Mouse (Mus musculus) neural tube, embryonic 14.5 days (tissue): ENCODE data around the gene Wnt8b. TPM values are rescaled to one million over a fixed set of nuclear protein-coding genes. Genes with fewer than 3 reads are reported as not detected.
A peak's percentile ranks its signal among the peaks of the same experiment; 100 is the strongest.

Source experiments
- ATAC-seq: fragments of 200-750 bp; cut with Nextera tagmentation; 2 replicates; pipeline ENCODE4 v1.8.0; 2017; ENCODE audit warnings: low read depth, mild to moderate bottlenecking, moderate TSS enrichment, moderate library complexity
- H3K27ac ChIP-seq: fragments of 300-500 bp; sonication (generic); 2 replicates; pipeline ENCODE4 v1.5.1; 2014; ENCODE audit warnings: low read depth, mild to moderate bottlenecking, control low read depth, low read length, moderate library complexity, mixed read lengths
- H3K27me3 ChIP-seq: fragments of 300-500 bp; sonication (generic); 2 replicates; pipeline ENCODE4 v1.6.1; 2014; ENCODE audit warnings: low read length; ENCODE audit not compliant: control insufficient read depth, insufficient read depth
- H3K36me3 ChIP-seq: fragments of 300-500 bp; sonication (generic); 2 replicates; pipeline ENCODE4 v1.6.1; 2014; ENCODE audit warnings: low read length, mixed read lengths; ENCODE audit not compliant: control insufficient read depth, insufficient read depth
- H3K4me1 ChIP-seq: fragments of 300-500 bp; sonication (generic); 2 replicates; pipeline ENCODE4 v1.6.1; 2014; ENCODE audit warnings: low read length; ENCODE audit not compliant: control insufficient read depth, insufficient read depth
- H3K4me2 ChIP-seq: fragments of 300-500 bp; sonication (generic); 2 replicates; pipeline ENCODE4 v1.6.1; 2014; ENCODE audit warnings: mild to moderate bottlenecking, low read depth, low read length, control low read depth
- H3K4me3 ChIP-seq: fragments of 300-500 bp; sonication (generic); 2 replicates; pipeline ENCODE4 v1.5.1; 2014; ENCODE audit warnings: low read depth, low read length, control low read depth, mixed read lengths
- H3K9ac ChIP-seq: fragments of 300-500 bp; sonication (generic); replicated peaks from 2 replicates; pipeline ENCODE4 v1.6.1; 2014; ENCODE audit warnings: low read depth, mild to moderate bottlenecking, control low read depth, low read length, mixed read lengths
- H3K9me3 ChIP-seq: fragments of 300-500 bp; sonication (generic); 2 replicates; pipeline ENCODE4 v1.6.1; 2016; ENCODE audit warnings: low read length; ENCODE audit not compliant: control insufficient read depth
- WGBS: fragments of 180-500 bp; shearing (Covaris S2); extraction: QIAGEN DNeasy Blood & Tissue Kit; methylation state at CpG from one replicate; pipeline ENCODE4 v1.1.7; 2014; 5-methylcytosine and 5-hydroxymethylcytosine counted together
- polyA plus RNA-seq: library from polyadenylated mRNA; unstranded; fragments of >200 nt; fragmentation: Nextera tagmentation; extraction: Ambion mirVana; gene quantifications from 2 replicates; pipeline ENCODE4 v1.2.1, GENCODE M21; 2014

Wnt8b gene
- polyA plus RNA-seq, 1 experiment from 2014 or later = 0.12 TPM

DNA sequence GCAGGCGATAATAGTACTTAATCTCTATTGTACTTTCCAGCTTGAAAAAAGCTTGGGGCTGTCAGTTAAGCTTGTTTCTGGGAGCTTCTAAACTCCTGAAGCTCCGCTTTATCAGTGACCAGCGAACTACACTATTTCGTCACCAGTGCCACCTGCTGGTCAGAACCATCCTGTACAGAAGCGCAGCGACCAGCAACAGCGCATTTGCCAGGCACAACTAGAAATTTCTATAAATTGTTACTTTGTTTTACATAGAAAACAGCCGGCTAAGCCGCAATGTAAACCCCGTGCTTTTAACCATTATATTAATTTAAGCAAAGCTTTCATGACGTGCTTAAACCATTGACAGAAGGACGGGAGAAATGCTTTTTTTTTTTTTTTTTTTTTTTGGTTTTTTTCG lies 51.5 kb downstream of the Wnt8b start:
- H3K4me3 ChIP-seq = no peak overlapping the region

DNA sequence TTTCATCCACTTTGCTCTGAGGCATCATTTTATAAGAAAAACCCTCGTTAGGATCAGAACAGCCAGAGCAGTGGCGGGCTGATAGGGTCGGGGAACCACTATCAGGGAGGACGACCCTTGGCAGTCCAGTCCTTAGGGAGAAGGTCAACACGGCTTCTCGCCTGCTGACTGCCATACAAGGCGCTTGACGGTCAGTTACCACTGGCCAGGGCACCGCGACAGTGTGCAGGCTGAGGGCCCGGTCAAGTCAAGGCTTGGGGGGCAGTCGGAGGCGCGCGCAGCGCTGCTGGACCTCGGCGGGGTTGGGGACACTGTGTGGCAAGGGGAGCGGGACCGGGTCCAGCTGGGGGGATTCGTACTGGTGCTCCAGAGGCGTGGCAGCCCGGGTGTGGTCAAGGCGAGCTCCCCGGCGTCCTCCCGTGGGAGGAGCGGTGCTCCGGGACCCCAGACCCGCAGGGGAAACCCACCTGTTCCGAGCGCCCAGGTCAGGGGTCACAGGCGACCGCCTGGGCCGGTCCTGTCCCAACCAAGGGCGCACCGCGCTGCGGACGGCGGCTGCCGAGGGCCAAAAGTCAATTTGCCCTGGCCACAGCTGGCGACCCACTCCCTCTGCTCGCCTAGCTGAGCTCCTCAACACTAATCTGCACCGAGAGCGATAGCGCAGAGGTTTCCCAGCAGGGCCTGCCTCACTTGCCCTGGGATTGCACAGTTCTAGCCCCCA lies 52.2 kb downstream of the Wnt8b start, which contains the start of gene Sec31b:
Sec31b (minus strand) TSS at position 544 of the 721 bp plus-strand sequence.
- peak; percentile 59; the same call in 1 of the 2 replicates for ATAC-seq
- Histone ChIP-seq H3K36me3 (peaks cover 5% of the 10 kb centered on the region; the same call in 1 of the 2 replicates), H3K9me3 (no peaks in the 10 kb centered on the region), H3K9ac (peak within 1 kb of the TSS; percentile 46; the same call in 1 of the 2 replicates), H3K4me3 (peak within 1 kb of the TSS; percentile 37), H3K4me2 (peak within 1 kb of the TSS; percentile 72), H3K4me1 (no peaks in the 10 kb centered on the region), H3K27me3 (no peaks in the 10 kb centered on the region), H3K27ac (no peak within 1 kb of the TSS)
- under 1% methylated on average over 45 of the region's 47 CpGs for WGBS

More for the DNA sequence above, 51.5 kb downstream of the Wnt8b start:
- no peaks in the 10 kb centered on the region for H3K9me3 ChIP-seq
- no peak for ATAC-seq
- H3K27me3 ChIP-seq = no peaks in the 10 kb centered on the region
- H3K4me2 ChIP-seq = peak overlapping the region; percentile 72
- 3% methylated on average over 13 of the region's 13 CpGs for WGBS
- no peak overlapping the region for H3K9ac ChIP-seq
- no peaks in the 10 kb centered on the region; the same call in 1 of the 2 replicates for H3K36me3 ChIP-seq
- H3K4me1 ChIP-seq = no peaks in the 10 kb centered on the region
- no peak overlapping the region for H3K27ac ChIP-seq

DNA sequence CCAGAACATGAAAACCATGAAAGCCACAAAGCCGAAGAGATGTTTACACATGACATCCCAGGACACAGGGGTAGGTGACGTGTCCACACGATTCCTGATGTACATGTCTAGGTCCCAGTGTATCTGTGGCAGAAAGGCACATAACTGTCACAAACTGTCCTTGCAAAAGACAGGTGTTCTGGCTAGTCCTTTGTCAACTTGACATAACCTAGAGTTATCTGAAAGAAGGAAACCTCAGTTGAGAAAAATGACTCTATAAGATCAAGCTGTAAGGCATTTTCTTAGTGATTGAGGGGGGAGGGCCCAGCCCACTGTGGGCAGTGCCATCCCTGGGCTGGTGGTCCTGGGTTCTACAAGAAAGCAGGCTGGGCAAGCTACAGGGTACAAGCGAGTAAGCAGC lies 59.5 kb downstream of the Wnt8b start, which contains the start of gene Gm20538:
Gm20538 (minus strand) TSS at position 101 of the 400 bp plus-strand sequence.
- WGBS = 96% methylated on average over 4 of the region's 4 CpGs
- no peak within 1 kb of the TSS for H3K9ac ChIP-seq
- H3K9me3 ChIP-seq = no peaks in the 10 kb centered on the region
- peak within 1 kb of the TSS; percentile 80; the same call in 1 of the 2 replicates for H3K4me2 ChIP-seq
- peaks cover 11% of the 10 kb centered on the region for H3K4me1 ChIP-seq
- H3K27me3 ChIP-seq = no peaks in the 10 kb centered on the region
- peak within 1 kb of the TSS; percentile 1; the same call in 1 of the 2 replicates for H3K4me3 ChIP-seq
- no peak for ATAC-seq
- H3K27ac ChIP-seq = no peak within 1 kb of the TSS
- peaks cover 26% of the 10 kb centered on the region for H3K36me3 ChIP-seq

GRCm38 (mm10) chr19:44553286-44553685 lies 60.0 kb downstream of the Wnt8b start:
- no peaks in the 10 kb centered on the region for H3K27me3 ChIP-seq
- peak overlapping the region; percentile 80; the same call in 1 of the 2 replicates for H3K4me2 ChIP-seq
- no peaks in the 10 kb centered on the region for H3K9me3 ChIP-seq
- no peak overlapping the region for H3K27ac ChIP-seq
- H3K9ac ChIP-seq = no peak overlapping the region
- WGBS = 97% methylated on average over 4 of the region's 4 CpGs
- peaks cover 11% of the 10 kb centered on the region for H3K4me1 ChIP-seq
- no peak for ATAC-seq
- H3K36me3 ChIP-seq = peaks cover 26% of the 10 kb centered on the region
- peak overlapping the region; percentile 1; the same call in 1 of the 2 replicates for H3K4me3 ChIP-seq

- 3% methylated on average over 8 of the region's 8 CpGs for WGBS
- peak overlapping the region; percentile 80 for H3K4me2 ChIP-seq
- peak overlapping the region; percentile 90 for H3K9ac ChIP-seq
- ATAC-seq = peak; percentile 42
- peaks cover 11% of the 10 kb centered on the region for H3K4me1 ChIP-seq
- no peaks in the 10 kb centered on the region for H3K9me3 ChIP-seq
- peak overlapping the region; percentile 56 for H3K4me3 ChIP-seq
- H3K27ac ChIP-seq = peak overlapping the region; percentile 82
- H3K36me3 ChIP-seq = peaks cover 26% of the 10 kb centered on the region
- H3K27me3 ChIP-seq = no peaks in the 10 kb centered on the region
Measured at GRCm38 (mm10) chr19:44554490-44554860, 61.2 kb downstream of the Wnt8b start.

DNA sequence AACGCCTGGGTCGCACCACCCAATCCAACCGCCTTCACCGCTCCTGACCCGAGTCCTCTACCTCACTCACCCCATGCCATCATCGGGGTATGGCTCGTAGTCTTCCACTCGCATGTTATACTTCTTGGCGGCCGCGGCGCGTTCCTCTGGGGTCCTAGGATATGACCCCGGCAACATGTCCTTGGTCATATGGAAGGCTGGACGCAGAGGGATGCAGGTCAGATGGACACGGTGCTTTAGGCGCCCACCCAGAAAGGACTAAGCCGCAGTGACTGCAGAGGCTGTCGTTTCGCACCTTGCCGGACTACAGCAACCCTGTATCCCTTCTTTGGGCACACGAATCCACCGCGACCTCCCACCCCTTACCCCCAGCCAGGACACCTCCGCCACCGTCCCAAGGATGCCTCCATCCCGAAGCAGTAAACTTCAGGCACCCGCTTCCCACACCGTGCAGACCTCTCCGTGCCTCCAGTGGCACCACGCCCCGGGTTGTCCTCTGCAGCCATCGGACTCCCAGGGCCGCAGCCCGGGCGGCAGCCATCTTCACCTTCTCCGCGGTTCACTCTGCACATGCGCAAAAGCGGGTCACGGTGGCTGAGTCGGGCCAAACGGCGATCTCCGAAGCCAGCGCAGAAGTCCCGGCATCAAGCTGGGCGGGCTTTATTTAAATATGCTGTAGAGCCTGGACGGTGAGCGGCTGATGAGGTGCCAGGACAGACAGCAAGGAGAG lies 61.8 kb downstream of the Wnt8b start, which contains the start of gene Ndufb8:
Ndufb8 (minus strand) TSS at position 580 of the 730 bp plus-strand sequence.
- Histone ChIP-seq H3K36me3 (peaks cover 26% of the 10 kb centered on the region), H3K4me1 (peaks cover 11% of the 10 kb centered on the region), H3K9ac (peak within 1 kb of the TSS; percentile 90), H3K4me3 (peak within 1 kb of the TSS; percentile 56), H3K9me3 (no peaks in the 10 kb centered on the region), H3K4me2 (peak within 1 kb of the TSS; percentile 80), H3K27me3 (no peaks in the 10 kb centered on the region), H3K27ac (peak within 1 kb of the TSS; percentile 82)
- peak; percentile 85 for ATAC-seq
- WGBS = under 1% methylated on average over 50 of the region's 50 CpGs

GRCm38 (mm10) chr19:44562652-44563206 lies 69.5 kb downstream of the Wnt8b start, which contains the start of gene Hif1an:
Gene Hif1an, plus strand, starts transcription at chr19:44562850.
- Histone ChIP-seq H3K4me1 (peaks cover 20% of the 10 kb centered on the region), H3K27me3 (no peaks in the 10 kb centered on the region), H3K4me2 (peak within 1 kb of the TSS; percentile 65), H3K9ac (peak within 1 kb of the TSS; percentile 59), H3K27ac (peak within 1 kb of the TSS; percentile 35; the same call in 1 of the 2 replicates), H3K4me3 (peak within 1 kb of the TSS; percentile 58), H3K9me3 (no peaks in the 10 kb centered on the region), H3K36me3 (peaks cover 19% of the 10 kb centered on the region)
- WGBS = under 1% methylated on average over 33 of the region's 33 CpGs
- peak; percentile 98 for ATAC-seq
